Mouse (Mus musculus): ENCODE data around the gene Apex2.

GRCm38 (mm10) chrX:150598882-150599281 is 9.2 kb upstream of the Apex2 start:
- TF ChIP-seq MAFK (IDR thresholded peaks at IDR 0.05; ENCODE audit: insufficient read depth, low read depth, low read length) (no peak), HCFC1 (IDR thresholded peaks at IDR 0.05; ENCODE audit: borderline replicate concordance, insufficient read depth, low read length) (no peak), ZNF384 (IDR thresholded peaks at IDR 0.05; ENCODE audit: low read depth, low read length) (no peak), ZC3H11A (IDR thresholded peaks at IDR 0.05; ENCODE audit: borderline replicate concordance, low read depth, low read length) (no peak)

All from ES-E14 (cell line).